Mouse (Mus musculus) MEL (cell line): Measurements from ENCODE around the gene Cdk17. TPM values are rescaled to one million over a fixed set of nuclear protein-coding genes. Genes with fewer than 3 reads are reported as not detected.

Experiments used
- DNase-seq: peaks from one replicate; pipeline ENCODE4 v3.0.0; 2011; ENCODE audit warnings: low read depth, low spot score
- H3K27ac ChIP-seq: 2 replicates; pipeline ENCODE4 v1.5.1; 2012; ENCODE audit warnings: low read depth, mild to moderate bottlenecking, control low read depth, low read length, moderate library complexity; ENCODE audit not compliant: control insufficient read depth
- H3K27me3 ChIP-seq, 2 experiments: fragments of 150-350 bp in 1 of 2; sonication (generic) in 1 of 2; 2 replicates each; pipeline ENCODE4 v1.6.1; 2012; ENCODE audit warnings: low read length in 2 of 2, mild to moderate bottlenecking in 2 of 2, improper control_type of control experiment in 1 of 2, moderate library complexity in 1 of 2; ENCODE audit not compliant: insufficient read depth in 2 of 2, control insufficient read depth in 1 of 2
- H3K36me3 ChIP-seq, 2 experiments: 2 replicates each; pipeline ENCODE4 v1.6.1; 2012 to 2014; ENCODE audit warnings: low read length in 2 of 2, improper control_type of control experiment in 1 of 2, inconsistent platforms in 1 of 2, mild to moderate bottlenecking in 1 of 2; ENCODE audit not compliant: insufficient read depth in 2 of 2, control insufficient read depth in 1 of 2
- H3K4me1 ChIP-seq, 2 experiments: fragments of 150-350 bp in 1 of 2; sonication (generic) in 1 of 2; 2 replicates each; pipeline ENCODE4 v1.6.1; 2012; ENCODE audit warnings: low read length in 2 of 2, improper control_type of control experiment in 1 of 2, mild to moderate bottlenecking in 1 of 2; ENCODE audit not compliant: insufficient read depth in 2 of 2, control insufficient read depth in 1 of 2
- H3K4me3 ChIP-seq, 2 experiments: fragments of 150-350 bp in 1 of 2; sonication (generic) in 1 of 2; 2 replicates each; pipeline ENCODE4 v1.5.1; 2012; ENCODE audit warnings: low read depth in 2 of 2, low read length in 2 of 2, mild to moderate bottlenecking in 2 of 2, moderate library complexity in 2 of 2, control low read depth in 1 of 2, improper control_type of control experiment in 1 of 2; ENCODE audit not compliant: control insufficient read depth in 1 of 2, insufficient read depth in 1 of 2
- H3K79me2 ChIP-seq: 2 replicates; pipeline ENCODE4 v1.6.1; 2012; ENCODE audit warnings: mild to moderate bottlenecking, low read length, moderate library complexity; ENCODE audit not compliant: control insufficient read depth, poor library complexity, insufficient read depth
- H3K9ac ChIP-seq: 2 replicates; pipeline ENCODE4 v1.6.1; 2012; ENCODE audit warnings: low read depth, mild to moderate bottlenecking, control low read depth, low read length, moderate library complexity; ENCODE audit not compliant: control insufficient read depth, poor library complexity, severe bottlenecking
- H3K9me3 ChIP-seq: fragments of 150-350 bp; sonication (generic); replicated peaks from 2 replicates; pipeline ENCODE4 v1.6.1; 2012; ENCODE audit warnings: mild to moderate bottlenecking, low read length, improper control_type of control experiment, moderate library complexity; ENCODE audit not compliant: insufficient read depth
- CHD2 ChIP-seq: IDR thresholded peaks from 2 replicates; pipeline ENCODE4 v1.6.1; 2011; ENCODE audit warnings: low read length, improper control_type of control experiment
- CTCF ChIP-seq, 3 experiments: IDR thresholded peaks in 2 of 3; conservative IDR thresholded peaks in 1 of 3; 2 replicates each; pipeline ENCODE4 v1.5.1; 2011 to 2012; ENCODE audit warnings: low read length in 3 of 3, low read depth in 2 of 3, mild to moderate bottlenecking in 2 of 3, improper control_type of control experiment in 1 of 3, inconsistent platforms in 1 of 3, mixed read lengths in 1 of 3, moderate library complexity in 1 of 3; ENCODE audit not compliant: control insufficient read depth in 1 of 3, insufficient read depth in 1 of 3, poor library complexity in 1 of 3, severe bottlenecking in 1 of 3
- E2F4 ChIP-seq: IDR thresholded peaks from 2 replicates; pipeline ENCODE4 v1.6.1; 2011; ENCODE audit warnings: low read depth, low read length, improper control_type of control experiment, borderline replicate concordance
- ELF1 ChIP-seq: IDR thresholded peaks from 2 replicates; pipeline ENCODE4 v1.6.1; 2014; ENCODE audit warnings: low read depth, mild to moderate bottlenecking, inconsistent platforms, low read length, improper control_type of control experiment, moderate library complexity
- EP300 ChIP-seq, 2 experiments: IDR thresholded peaks; 2 replicates each; pipeline ENCODE4 v1.6.1; 2011; ENCODE audit warnings: improper control_type of control experiment in 2 of 2, low read length in 2 of 2, low read depth in 1 of 2, mild to moderate bottlenecking in 1 of 2
- ETS1 ChIP-seq: IDR thresholded peaks from 2 replicates; pipeline ENCODE4 v1.6.1; 2012; ENCODE audit warnings: low read depth, mild to moderate bottlenecking, inconsistent platforms, low read length, improper control_type of control experiment, moderate library complexity
- GATA1 ChIP-seq: IDR thresholded peaks from 2 replicates; pipeline ENCODE4 v1.6.1; 2011; ENCODE audit warnings: low read depth, low read length, improper control_type of control experiment
- JUND ChIP-seq: IDR thresholded peaks from 2 replicates; pipeline ENCODE4 v1.6.1; 2011; ENCODE audit warnings: low read depth, mild to moderate bottlenecking, improper control_type of control experiment, low read length
- KAT2A ChIP-seq: conservative IDR thresholded peaks from 2 replicates; pipeline ENCODE4 v1.6.1; 2012; ENCODE audit warnings: low read depth, low read length, improper control_type of control experiment, inconsistent platforms
- MAFK ChIP-seq: IDR thresholded peaks from 2 replicates; pipeline ENCODE4 v1.6.1; 2011; ENCODE audit warnings: low read depth, mild to moderate bottlenecking, low read length, improper control_type of control experiment, borderline replicate concordance
- MEF2A ChIP-seq: IDR thresholded peaks from 2 replicates; pipeline ENCODE4 v1.6.1; 2014; ENCODE audit warnings: low read depth, mild to moderate bottlenecking, inconsistent platforms, low read length, improper control_type of control experiment; ENCODE audit not compliant: poor library complexity, insufficient replicate concordance, severe bottlenecking; ENCODE audit errors: extremely low read depth
- NRF1 ChIP-seq: IDR thresholded peaks from 2 replicates; pipeline ENCODE4 v1.6.1; 2014; ENCODE audit warnings: low read depth, mild to moderate bottlenecking, inconsistent platforms, low read length, improper control_type of control experiment, moderate library complexity; ENCODE audit not compliant: poor library complexity, insufficient read depth, severe bottlenecking
- POLR2AphosphoS2 ChIP-seq: IDR thresholded peaks from 2 replicates; pipeline ENCODE4 v1.6.1; 2011; ENCODE audit warnings: low read length, improper control_type of control experiment
- RAD21 ChIP-seq: IDR thresholded peaks from 2 replicates; pipeline ENCODE4 v1.6.1; 2011; ENCODE audit warnings: mild to moderate bottlenecking, low read depth, low read length, improper control_type of control experiment
- RCOR1 ChIP-seq: IDR thresholded peaks from 2 replicates; pipeline ENCODE4 v1.6.1; 2012; ENCODE audit warnings: low read depth, mild to moderate bottlenecking, inconsistent platforms, low read length, improper control_type of control experiment
- SMC3 ChIP-seq: IDR thresholded peaks from 2 replicates; pipeline ENCODE4 v1.6.1; 2011; ENCODE audit warnings: low read depth, low read length, improper control_type of control experiment
- TAL1 ChIP-seq: IDR thresholded peaks from 2 replicates; pipeline ENCODE4 v1.6.1; 2012; ENCODE audit warnings: mild to moderate bottlenecking, inconsistent platforms, low read length, moderate library complexity, mixed read lengths
- TBP ChIP-seq: IDR thresholded peaks from 2 replicates; pipeline ENCODE4 v1.8.0; 2011; ENCODE audit warnings: low read depth, low read length, improper control_type of control experiment
- TCF12 ChIP-seq: IDR thresholded peaks from 2 replicates; pipeline ENCODE4 v1.6.1; 2014; ENCODE audit warnings: low read depth, mild to moderate bottlenecking, inconsistent platforms, low read length, improper control_type of control experiment, moderate library complexity
- USF1 ChIP-seq: IDR thresholded peaks from 2 replicates; pipeline ENCODE4 v1.6.1; 2014; ENCODE audit warnings: low read depth, mild to moderate bottlenecking, inconsistent platforms, low read length, improper control_type of control experiment, moderate library complexity
- USF2 ChIP-seq, 2 experiments: IDR thresholded peaks; 2 replicates each; pipeline ENCODE4 v1.6.1; 2011 to 2012; ENCODE audit warnings: improper control_type of control experiment in 2 of 2, low read length in 2 of 2, borderline replicate concordance in 1 of 2, inconsistent platforms in 1 of 2, low read depth in 1 of 2, mild to moderate bottlenecking in 1 of 2; ENCODE audit not compliant: insufficient read depth in 1 of 2
- ZKSCAN1 ChIP-seq: IDR thresholded peaks from 2 replicates; pipeline ENCODE4 v1.6.1; 2012; ENCODE audit warnings: low read depth, mild to moderate bottlenecking, inconsistent platforms, low read length, improper control_type of control experiment, moderate library complexity
- ZMIZ1 ChIP-seq: IDR thresholded peaks from 2 replicates; pipeline ENCODE4 v1.6.1; 2012; ENCODE audit warnings: low read depth, mild to moderate bottlenecking, inconsistent platforms, low read length, improper control_type of control experiment, moderate library complexity
- polyA plus RNA-seq, 2 experiments: library from polyadenylated mRNA; stranded (reverse) in 1 of 2; unstranded in 1 of 2; fragments of >175 nt in 1 of 2; fragments of >200 nt in 1 of 2; gene quantifications; 2 replicates each; pipeline versions ENCODE4 v1.2.1 to v1.2.4; 2012; ENCODE audit warnings: low replicate concordance in 2 of 2, low read depth in 1 of 2; ENCODE audit not compliant: insufficient read length in 2 of 2, insufficient read depth in 1 of 2, missing spikeins in 1 of 2
- total RNA-seq: library from RNA; depleted of rRNA; stranded (reverse); fragments of 300-350 nt; gene quantifications from 2 replicates; pipeline ENCODE4 v1.2.3, GENCODE M21; 2012

Gene Cdk17
- total and polyA plus RNA-seq, 3 experiments: 25.6 to 155 (median 32.9) TPM

- no peak for DNase-seq
- Histone ChIP-seq H3K79me2 (no peaks in the 10 kb centered on the region), H3K36me3 (peaks cover 1 to 13% of the 10 kb centered on the region in 2 experiments), H3K4me1 (peaks cover 4 to 11% of the 10 kb centered on the region in 2 experiments), H3K9me3 (no peaks in the 10 kb centered on the region), H3K27ac (no peak overlapping the region), H3K9ac (no peak overlapping the region), H3K4me3 (no peak overlapping the region), H3K27me3 (no peaks in the 10 kb centered on the region)
- TF ChIP-seq ZMIZ1 (no peak), MAFK (no peak), CTCF (IDR thresholded peaks at IDR 0.05 in 2 of 3, conservative IDR thresholded peaks at IDR 0.05 in 1 of 3; ENCODE audit: control insufficient read depth in 1 of 3, insufficient read depth in 1 of 3, low read depth in 2 of 3, low read length in 3 of 3, poor library complexity in 1 of 3, severe bottlenecking in 1 of 3) (no peak), NRF1 (no peak), GATA1 (no peak), RAD21 (no peak), KAT2A (no peak), ELF1 (no peak), ZKSCAN1 (no peak), ETS1 (no peak), EP300 (IDR thresholded peaks at IDR 0.05; ENCODE audit: low read depth in 1 of 2, low read length in 2 of 2) (no peak), RCOR1 (no peak), USF2 (IDR thresholded peaks at IDR 0.05; ENCODE audit: borderline replicate concordance in 1 of 2, insufficient read depth in 1 of 2, low read depth in 1 of 2, low read length in 2 of 2) (no peak), JUND (no peak), MEF2A (no peak), SMC3 (no peak), CHD2 (no peak), E2F4 (no peak), TAL1 (no peak)
Measured at GRCm38 (mm10) chr10:93130456-93130940, 30.2 kb upstream of the Cdk17 start.

- DNase-seq: peak; percentile 47
- peaks cover 1 to 11% of the 10 kb centered on the region in 2 experiments for H3K36me3 ChIP-seq
- no peak overlapping the region for H3K4me3 ChIP-seq
- peaks cover 4 to 6% of the 10 kb centered on the region in 2 experiments for H3K4me1 ChIP-seq
- TF ChIP-seq ELF1: no peak
- no peak for TF ChIP-seq ZMIZ1
- peak; percentile 31; the same call in 1 of the 2 replicates for TF ChIP-seq GATA1
- peak; percentile 52 to 91 for TF ChIP-seq USF2 (IDR thresholded peaks at IDR 0.05; ENCODE audit: borderline replicate concordance in 1 of 2, insufficient read depth in 1 of 2, low read depth in 1 of 2, low read length in 2 of 2)
- 0 out of 2 replicates have a peak, but pooled peaks have one; percentile 49 for TF ChIP-seq TBP
- TF ChIP-seq EP300 (IDR thresholded peaks at IDR 0.05; ENCODE audit: low read depth in 1 of 2, low read length in 2 of 2): peak; percentile 27 to 58; a peak in 2 of 4 replicates
- TF ChIP-seq POLR2AphosphoS2: no peak
- peak; percentile 85 for TF ChIP-seq USF1
- peak; percentile 41 for TF ChIP-seq TAL1
- peak; percentile 57; the same call in 1 of the 2 replicates for TF ChIP-seq TCF12
- TF ChIP-seq NRF1: no peak
- no peak overlapping the region for H3K9ac ChIP-seq
- H3K27ac ChIP-seq: no peak overlapping the region
- H3K79me2 ChIP-seq: no peaks in the 10 kb centered on the region
- H3K27me3 ChIP-seq: no peaks in the 10 kb centered on the region
- H3K9me3 ChIP-seq: no peaks in the 10 kb centered on the region
Measured at GRCm38 (mm10) chr10:93131865-93132566, 28.7 kb upstream of the Cdk17 start.
